Mouse (Mus musculus): ENCODE data around the gene Adarb2. TPM values are rescaled to one million over a fixed set of nuclear protein-coding genes. Genes with fewer than 3 reads are reported as not detected.

The Adarb2 gene
- polyA plus RNA-seq, 2 experiments, result 0.02 to 0.10 TPM

- DNase-seq (ENCODE audit: low read depth in 3 of 3, low spot score in 3 of 3), result no peak
- H3K9me3 ChIP-seq (ENCODE audit: control insufficient read depth, low read length), result no peaks in the 10 kb centered on the region
- no peaks in the 10 kb centered on the region for H3K27me3 ChIP-seq (ENCODE audit: control insufficient read depth, insufficient read depth, low read length)
- H3K4me3 ChIP-seq (ENCODE audit: insufficient read depth in 1 of 2, low read depth in 2 of 2, low read length in 2 of 2), result no peak overlapping the region
- 54% methylated on average over 8 of the region's 8 CpGs for WGBS (ENCODE audit: insufficient replicate concordance)
- H3K27ac ChIP-seq, result no peak overlapping the region
- H3K4me1 ChIP-seq (replicated peaks; ENCODE audit: control insufficient read depth in 2 of 2, insufficient read depth in 2 of 2, low read length in 1 of 2), result no peaks in the 10 kb centered on the region
- H3K4me2 ChIP-seq (ENCODE audit: low read depth), result no peak overlapping the region
- no peak for ATAC-seq (ENCODE audit: insufficient read depth)
- TF ChIP-seq EP300 (IDR thresholded peaks at IDR 0.05; ENCODE audit: low read depth) (no peak), CTCF (IDR thresholded peaks at IDR 0.05; ENCODE audit: low read depth) (no peak)
- H3K36me3 ChIP-seq (replicated peaks; ENCODE audit: control insufficient read depth, insufficient read depth, low read depth), result no peaks in the 10 kb centered on the region
- H3K9ac ChIP-seq (replicated peaks), result no peak overlapping the region
Measured at GRCm38 (mm10) chr13:8448192-8448879, 245.7 kb downstream of the Adarb2 start.

DNA sequence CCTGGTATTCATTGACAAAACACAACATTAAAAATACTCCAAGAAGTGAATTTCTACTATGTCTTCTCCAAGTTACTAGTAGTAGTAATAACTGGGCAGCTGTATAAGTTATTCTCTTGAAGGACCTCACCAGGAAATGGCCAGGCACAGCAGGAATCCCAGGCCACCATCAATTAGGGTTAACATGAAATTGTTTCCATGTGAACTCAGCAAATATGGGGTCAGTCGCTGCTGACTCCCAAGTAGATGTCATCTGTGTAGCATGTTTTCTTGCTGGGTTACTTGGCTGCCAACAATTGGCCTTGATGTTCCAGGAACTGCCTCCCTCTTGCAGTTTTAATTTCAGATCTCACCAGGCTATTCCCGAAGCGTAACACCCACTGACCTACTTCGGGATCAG lies 248.9 kb downstream of the Adarb2 start:
- Histone ChIP-seq H3K27me3 (ENCODE audit: control insufficient read depth, insufficient read depth, low read length) (no peaks in the 10 kb centered on the region), H3K4me3 (ENCODE audit: insufficient read depth in 1 of 2, low read depth in 2 of 2, low read length in 2 of 2) (no peak overlapping the region)
- 70% methylated on average over 4 of the region's 4 CpGs for WGBS (ENCODE audit: insufficient replicate concordance)

DNA sequence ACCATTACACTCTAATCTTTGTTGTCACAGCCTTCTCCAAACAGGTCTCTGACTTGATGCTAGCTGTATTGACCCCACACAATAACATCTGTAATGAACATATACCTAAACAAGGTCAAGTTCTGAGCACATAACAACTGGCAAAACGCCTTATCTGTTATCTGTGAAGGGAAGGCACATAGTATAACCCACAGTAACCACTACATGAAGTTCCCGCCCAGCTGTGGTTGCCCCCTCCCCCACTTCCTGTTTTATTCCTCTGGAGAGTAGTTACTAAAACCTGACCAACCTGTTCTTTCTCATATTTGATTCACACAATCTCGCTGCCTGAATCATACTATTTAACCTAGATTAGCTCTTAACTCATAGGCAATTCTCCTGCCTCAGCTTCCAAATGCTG lies 254.2 kb downstream of the Adarb2 start:
- TF ChIP-seq EP300 (IDR thresholded peaks at IDR 0.05; ENCODE audit: low read depth), result peak; percentile 35
- TF ChIP-seq CTCF (IDR thresholded peaks at IDR 0.05; ENCODE audit: low read depth), result no peak
- no peaks in the 10 kb centered on the region for H3K27me3 ChIP-seq (ENCODE audit: control insufficient read depth, insufficient read depth, low read length)
- H3K36me3 ChIP-seq (replicated peaks; ENCODE audit: control insufficient read depth, insufficient read depth, low read depth), result no peaks in the 10 kb centered on the region
- H3K9me3 ChIP-seq (ENCODE audit: control insufficient read depth, low read length), result no peaks in the 10 kb centered on the region
- no peak overlapping the region for H3K27ac ChIP-seq
- H3K4me2 ChIP-seq (ENCODE audit: low read depth), result no peak overlapping the region
- H3K4me3 ChIP-seq (ENCODE audit: insufficient read depth in 1 of 2, low read depth in 2 of 2, low read length in 2 of 2), result no peak overlapping the region
- H3K9ac ChIP-seq (replicated peaks), result no peak overlapping the region
- ATAC-seq (ENCODE audit: insufficient read depth) (peak; percentile 61; the same call in 1 of the 2 replicates), DNase-seq (ENCODE audit: low read depth in 3 of 3, low spot score in 3 of 3) (no peak)
- peaks cover 0 to 2% of the 10 kb centered on the region in 2 experiments; a peak in 1 of 4 replicates for H3K4me1 ChIP-seq (replicated peaks; ENCODE audit: control insufficient read depth in 2 of 2, insufficient read depth in 2 of 2, low read length in 1 of 2)
- 10% methylated on average over 3 of the region's 3 CpGs for WGBS (ENCODE audit: insufficient replicate concordance)

More for the DNA sequence above, 248.9 kb downstream of the Adarb2 start:
- H3K9me3 ChIP-seq (ENCODE audit: control insufficient read depth, low read length), result no peaks in the 10 kb centered on the region
- H3K4me1 ChIP-seq (replicated peaks; ENCODE audit: control insufficient read depth in 2 of 2, insufficient read depth in 2 of 2, low read length in 1 of 2), result peaks cover 0 to 2% of the 10 kb centered on the region in 2 experiments; a peak in 1 of 4 replicates
- ATAC-seq (ENCODE audit: insufficient read depth) (no peak), DNase-seq (ENCODE audit: low read depth in 3 of 3, low spot score in 3 of 3) (no peak)
- H3K36me3 ChIP-seq (replicated peaks; ENCODE audit: control insufficient read depth, insufficient read depth, low read depth), result no peaks in the 10 kb centered on the region
- no peak overlapping the region for H3K27ac ChIP-seq
- TF ChIP-seq CTCF (IDR thresholded peaks at IDR 0.05; ENCODE audit: low read depth), result no peak
- no peak for TF ChIP-seq EP300 (IDR thresholded peaks at IDR 0.05; ENCODE audit: low read depth)
- no peak overlapping the region for H3K4me2 ChIP-seq (ENCODE audit: low read depth)
- no peak overlapping the region for H3K9ac ChIP-seq (replicated peaks)

DNA sequence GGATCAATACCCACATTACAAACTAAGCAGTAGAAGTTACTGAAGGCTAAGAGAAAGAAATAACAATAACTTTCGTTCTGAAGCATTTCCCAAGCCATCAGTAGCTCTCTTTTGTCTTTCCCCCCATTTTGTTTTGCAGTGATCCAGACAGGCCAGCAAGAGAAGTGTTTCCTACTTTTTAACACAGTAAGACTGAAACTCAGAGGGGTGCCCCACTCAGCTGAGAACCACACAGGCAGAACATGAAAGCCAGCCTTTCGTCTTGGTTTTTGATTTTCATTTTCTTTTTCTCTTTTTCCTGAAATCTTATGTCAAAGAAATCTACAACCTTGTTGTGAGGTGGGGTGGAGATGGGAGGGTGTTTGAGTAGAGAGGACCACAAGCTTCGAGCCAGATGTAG lies 255.2 kb downstream of the Adarb2 start:
- WGBS (ENCODE audit: insufficient replicate concordance), result 53% methylated on average over 3 of the region's 3 CpGs
- H3K27me3 ChIP-seq (ENCODE audit: control insufficient read depth, insufficient read depth, low read length), result no peaks in the 10 kb centered on the region
- DNase-seq (ENCODE audit: low read depth in 3 of 3, low spot score in 3 of 3) (no peak), ATAC-seq (ENCODE audit: insufficient read depth) (no peak)
- TF ChIP-seq EP300 (IDR thresholded peaks at IDR 0.05; ENCODE audit: low read depth) (no peak), CTCF (IDR thresholded peaks at IDR 0.05; ENCODE audit: low read depth) (no peak)
- no peak overlapping the region for H3K4me2 ChIP-seq (ENCODE audit: low read depth)
- no peak overlapping the region for H3K9ac ChIP-seq (replicated peaks)
- H3K9me3 ChIP-seq (ENCODE audit: control insufficient read depth, low read length), result no peaks in the 10 kb centered on the region
- H3K36me3 ChIP-seq (replicated peaks; ENCODE audit: control insufficient read depth, insufficient read depth, low read depth), result no peaks in the 10 kb centered on the region
- H3K27ac ChIP-seq, result no peak overlapping the region
- H3K4me1 ChIP-seq (replicated peaks; ENCODE audit: control insufficient read depth in 2 of 2, insufficient read depth in 2 of 2, low read length in 1 of 2), result peaks cover 0 to 2% of the 10 kb centered on the region in 2 experiments; a peak in 1 of 4 replicates
- no peak overlapping the region for H3K4me3 ChIP-seq (ENCODE audit: insufficient read depth in 1 of 2, low read depth in 2 of 2, low read length in 2 of 2)

- TF ChIP-seq EP300 (IDR thresholded peaks at IDR 0.05; ENCODE audit: low read depth), result no peak
- TF ChIP-seq CTCF (IDR thresholded peaks at IDR 0.05; ENCODE audit: low read depth), result no peak
- H3K4me2 ChIP-seq (ENCODE audit: low read depth), result no peak overlapping the region
- H3K9ac ChIP-seq (replicated peaks), result no peak overlapping the region
- WGBS (ENCODE audit: insufficient replicate concordance), result 57% methylated on average over 12 of the region's 12 CpGs
- H3K9me3 ChIP-seq (ENCODE audit: control insufficient read depth, low read length), result no peaks in the 10 kb centered on the region
- H3K4me1 ChIP-seq (replicated peaks; ENCODE audit: control insufficient read depth in 2 of 2, insufficient read depth in 2 of 2, low read length in 1 of 2), result no peaks in the 10 kb centered on the region
- ATAC-seq (ENCODE audit: insufficient read depth) (no peak), DNase-seq (ENCODE audit: low read depth in 3 of 3, low spot score in 3 of 3) (no peak)
- no peaks in the 10 kb centered on the region for H3K36me3 ChIP-seq (replicated peaks; ENCODE audit: control insufficient read depth, insufficient read depth, low read depth)
- H3K27me3 ChIP-seq (ENCODE audit: control insufficient read depth, insufficient read depth, low read length), result no peaks in the 10 kb centered on the region
- no peak overlapping the region for H3K27ac ChIP-seq
- H3K4me3 ChIP-seq (ENCODE audit: insufficient read depth in 1 of 2, low read depth in 2 of 2, low read length in 2 of 2), result no peak overlapping the region
Measured at GRCm38 (mm10) chr13:8467591-8468366, 265.1 kb downstream of the Adarb2 start.
